Mouse (Mus musculus) spleen, postnatal 14 days (tissue): ENCODE results near the gene Slc7a11.

Experiments used
- DNase-seq, 2 experiments: peaks; one replicate each; pipeline ENCODE4 v3.0.0; 2021 to 2022; ENCODE audit warnings: low spot score in 2 of 2

The Slc7a11 gene

GRCm38 (mm10) chr3:50160756-50161155 lies 282.7 kb downstream of the Slc7a11 start:
- DNase-seq, result no peak

- DNase-seq, result no peak
These were observed 299.3 kb downstream of the Slc7a11 start for GRCm38 (mm10) chr3:50144144-50144543.

DNA sequence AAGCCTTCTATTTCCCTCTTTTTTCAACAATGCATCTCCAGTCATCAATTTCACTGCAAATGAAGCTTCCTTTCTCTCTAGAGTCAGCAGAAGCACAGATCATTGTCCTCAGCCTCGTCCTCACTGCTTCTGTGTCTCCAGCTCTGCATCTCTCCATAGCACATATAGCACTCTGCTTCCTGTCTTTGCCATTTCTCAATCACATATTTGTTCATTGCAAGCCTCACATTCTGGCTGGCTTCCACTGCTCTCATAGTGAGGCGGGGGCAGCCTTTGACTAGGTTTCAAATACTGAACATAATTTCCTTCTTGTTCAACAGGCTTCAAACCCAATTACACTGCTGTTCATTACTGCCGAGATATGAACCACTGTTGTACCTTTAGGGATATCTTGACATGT lies 305.1 kb downstream of the Slc7a11 start:
- DNase-seq, result no peak

GRCm38 (mm10) chr3:50132204-50132603 lies 311.2 kb downstream of the Slc7a11 start:
- DNase-seq, result no peak

DNA sequence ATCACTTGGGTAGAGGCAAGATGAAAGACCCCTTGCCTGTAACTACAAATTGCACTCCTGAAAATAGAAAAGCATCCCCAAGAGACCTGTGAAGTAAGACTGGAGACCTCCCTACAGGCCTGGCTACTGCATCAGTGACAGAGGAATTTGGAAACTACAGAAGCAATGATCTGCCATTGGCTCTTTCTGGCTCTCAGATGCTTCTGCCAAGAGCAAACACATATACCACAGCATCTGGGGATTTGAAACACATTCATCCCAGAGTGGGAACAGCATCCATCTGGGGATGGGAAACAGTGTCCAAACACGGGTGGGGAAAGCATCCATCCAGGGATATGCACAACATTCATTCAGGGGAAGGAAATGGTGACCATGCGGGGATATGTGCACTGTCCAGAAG lies 313.1 kb downstream of the Slc7a11 start:
- DNase-seq, result no peak

DNA sequence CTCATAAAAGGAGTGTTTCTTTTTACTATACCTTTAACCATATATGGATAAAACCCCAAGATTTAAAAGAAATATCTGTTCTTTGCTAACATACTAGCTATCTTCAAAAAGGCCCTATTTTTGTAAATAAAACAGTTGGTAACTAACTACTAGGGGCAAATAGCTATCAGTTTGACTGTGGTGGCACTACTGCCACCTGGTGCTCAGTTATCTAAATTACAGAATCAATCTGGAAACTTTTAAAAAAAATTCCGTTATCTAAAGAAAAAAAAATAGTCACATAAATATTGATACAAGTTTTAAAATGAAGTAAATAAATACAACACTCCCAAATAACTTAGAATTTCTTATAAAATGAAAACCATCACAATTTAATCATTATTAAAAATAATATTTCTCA lies 322.4 kb downstream of the Slc7a11 start:
- DNase-seq, result no peak

- DNase-seq, result no peak
These were observed 327.1 kb downstream of the Slc7a11 start for GRCm38 (mm10) chr3:50116266-50116665.

DNA sequence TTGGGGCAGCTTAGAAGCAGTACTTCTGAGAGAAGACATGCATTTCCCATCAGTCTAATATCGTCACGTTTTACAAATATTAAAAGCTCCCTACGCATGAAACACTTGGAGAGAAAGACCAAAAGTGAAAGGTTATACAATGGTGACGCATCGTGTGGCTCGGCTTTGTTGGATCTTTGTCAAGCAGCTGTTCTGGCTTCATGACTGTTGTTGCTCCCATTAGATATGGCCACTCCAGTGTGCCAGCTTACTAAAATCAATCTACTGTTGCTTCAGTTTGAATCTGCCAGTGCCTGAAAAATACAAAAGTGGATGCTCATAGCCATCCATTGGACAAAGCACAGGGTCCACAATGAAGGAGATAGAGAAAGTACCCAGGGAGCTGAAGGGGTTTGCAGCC lies 337.9 kb downstream of the Slc7a11 start:
- DNase-seq, result no peak

DNA sequence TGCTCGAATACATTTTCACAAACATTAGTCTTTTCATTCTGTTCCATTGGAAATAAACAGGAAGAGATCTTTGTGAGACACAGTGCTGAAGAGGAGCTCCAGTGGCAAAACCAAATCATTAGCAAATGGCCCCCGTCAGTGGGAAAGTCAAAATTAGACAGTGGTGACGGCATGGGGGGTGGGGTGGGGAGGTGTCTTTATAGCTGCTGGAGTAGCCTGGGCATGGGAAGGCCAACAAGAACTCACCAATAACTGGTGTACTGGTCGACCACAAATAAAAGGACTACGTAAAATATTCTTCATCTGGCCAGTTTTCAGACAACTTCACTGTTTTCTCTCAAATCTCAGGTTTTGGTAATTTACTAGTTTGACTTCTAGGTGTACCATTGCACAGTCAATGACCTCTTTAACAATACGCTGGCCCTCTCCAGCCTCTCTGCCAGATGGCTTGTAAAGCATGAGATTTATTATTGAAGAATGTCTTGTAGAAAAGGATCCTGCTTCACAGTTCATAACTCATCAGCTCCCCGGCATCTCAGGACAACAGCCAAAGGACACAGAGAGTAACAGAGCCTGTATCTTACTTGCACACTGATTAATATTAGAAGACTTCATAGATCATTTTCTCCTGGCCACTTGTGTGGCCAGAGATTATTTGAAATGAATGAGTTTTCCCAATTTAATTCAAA lies 348.9 kb downstream of the Slc7a11 start:
- DNase-seq, result no peak

- no peak for DNase-seq
These were observed 366.4 kb downstream of the Slc7a11 start for GRCm38 (mm10) chr3:50076979-50077378.

DNA sequence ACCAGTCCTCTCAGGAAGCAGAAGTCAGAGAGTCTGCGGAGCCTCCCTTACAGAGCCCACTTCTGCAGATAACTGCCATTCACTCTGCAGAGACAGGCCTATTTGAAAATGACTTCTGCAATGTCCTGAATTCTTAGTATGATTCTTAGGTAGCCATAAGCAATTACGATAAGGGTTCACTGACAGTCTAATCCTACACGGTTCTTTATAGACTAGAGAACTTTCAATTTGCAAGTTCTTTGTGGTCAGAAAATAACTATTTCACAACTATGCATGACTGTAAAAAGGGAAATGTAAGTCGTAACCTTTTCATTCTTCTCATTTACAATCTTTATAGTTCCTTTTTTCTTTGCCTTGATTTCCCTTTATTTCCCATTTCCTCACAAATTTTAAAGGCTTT lies 380.0 kb downstream of the Slc7a11 start:
- DNase-seq, result no peak

DNA sequence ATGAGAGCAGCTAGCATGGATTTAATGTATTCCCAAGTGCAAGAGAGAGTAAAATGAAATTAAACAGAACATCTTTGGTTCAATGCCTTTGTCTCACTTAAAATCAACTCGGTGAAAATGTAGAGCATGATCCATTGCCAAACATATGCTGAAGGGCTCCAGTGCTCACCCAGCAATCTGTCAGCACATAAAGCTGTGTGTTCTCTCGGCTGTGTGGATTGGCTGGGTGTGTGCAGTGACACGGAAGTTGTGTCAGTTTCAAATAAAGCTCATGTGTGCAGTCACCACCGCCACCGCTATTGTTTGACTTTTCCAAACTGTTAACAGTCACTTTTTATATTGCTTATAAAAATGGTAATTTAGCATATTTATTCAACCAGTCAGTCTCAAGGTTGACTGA lies 398.7 kb downstream of the Slc7a11 start:
- no peak for DNase-seq

GRCm38 (mm10) chr3:50044160-50044559 lies 399.3 kb downstream of the Slc7a11 start:
- DNase-seq, result no peak

DNA sequence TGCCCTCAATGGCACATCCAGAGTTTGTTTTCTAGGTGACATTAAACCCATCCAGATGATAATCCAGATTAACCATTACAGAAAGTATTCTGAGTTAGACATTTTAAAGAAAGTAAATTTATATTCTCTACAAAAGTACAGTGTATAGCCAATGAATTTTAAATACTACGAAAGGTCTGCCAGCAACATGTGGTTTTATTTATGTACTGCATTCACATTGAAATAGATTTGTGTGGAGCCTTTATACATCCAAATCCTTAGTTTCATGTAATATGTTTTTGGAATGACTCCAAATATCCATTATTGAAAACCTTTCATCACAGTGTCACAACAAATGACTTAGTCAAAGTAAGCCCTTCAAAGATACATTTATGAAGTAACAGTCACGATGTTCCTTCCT lies 402.3 kb downstream of the Slc7a11 start:
- DNase-seq, result no peak

- DNase-seq, result no peak
These were observed 407.4 kb downstream of the Slc7a11 start for GRCm38 (mm10) chr3:50035875-50036528.

DNA sequence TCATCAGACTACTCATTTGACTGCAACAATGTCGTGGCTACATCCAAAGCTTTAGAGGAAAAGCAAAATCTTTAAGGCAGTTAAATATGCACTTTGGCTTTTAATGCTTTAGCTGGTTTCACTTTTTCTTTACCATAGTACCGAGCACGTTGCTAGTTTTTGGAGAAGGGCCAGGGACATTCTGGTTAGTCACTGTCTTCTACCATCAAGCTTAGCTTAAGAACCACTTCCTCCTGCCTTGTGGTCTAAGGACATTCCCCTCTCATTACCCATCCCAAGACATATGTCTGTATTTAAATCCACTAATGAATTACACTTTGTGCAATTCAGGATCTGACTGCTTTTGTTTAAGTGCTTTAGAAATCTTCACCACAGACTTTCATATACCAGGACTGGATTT lies 410.1 kb downstream of the Slc7a11 start:
- DNase-seq, result no peak

GRCm38 (mm10) chr3:50026039-50026438 lies 417.4 kb downstream of the Slc7a11 start:
- no peak for DNase-seq

DNA sequence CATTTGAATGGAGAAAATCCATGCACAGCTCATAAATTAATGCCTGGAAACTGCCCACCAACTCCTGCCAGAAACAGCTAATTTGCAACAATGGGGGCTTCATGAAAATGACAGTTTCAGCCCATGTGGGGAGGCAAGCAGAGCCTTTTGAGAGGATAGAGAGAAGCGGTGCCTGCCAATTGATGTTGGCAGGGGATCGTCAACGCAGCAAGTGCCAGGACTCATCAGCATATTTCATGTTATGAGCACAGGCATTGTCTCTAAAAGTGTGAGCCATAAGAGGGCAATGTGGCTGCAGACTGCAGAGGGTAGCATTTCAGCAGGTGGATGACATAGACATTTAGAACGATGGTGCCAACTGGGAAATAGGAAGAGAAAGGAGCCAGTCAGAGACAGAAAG lies 429.0 kb downstream of the Slc7a11 start:
- no peak for DNase-seq

- DNase-seq, result no peak
These were observed 431.4 kb downstream of the Slc7a11 start for GRCm38 (mm10) chr3:50012012-50012411.

DNA sequence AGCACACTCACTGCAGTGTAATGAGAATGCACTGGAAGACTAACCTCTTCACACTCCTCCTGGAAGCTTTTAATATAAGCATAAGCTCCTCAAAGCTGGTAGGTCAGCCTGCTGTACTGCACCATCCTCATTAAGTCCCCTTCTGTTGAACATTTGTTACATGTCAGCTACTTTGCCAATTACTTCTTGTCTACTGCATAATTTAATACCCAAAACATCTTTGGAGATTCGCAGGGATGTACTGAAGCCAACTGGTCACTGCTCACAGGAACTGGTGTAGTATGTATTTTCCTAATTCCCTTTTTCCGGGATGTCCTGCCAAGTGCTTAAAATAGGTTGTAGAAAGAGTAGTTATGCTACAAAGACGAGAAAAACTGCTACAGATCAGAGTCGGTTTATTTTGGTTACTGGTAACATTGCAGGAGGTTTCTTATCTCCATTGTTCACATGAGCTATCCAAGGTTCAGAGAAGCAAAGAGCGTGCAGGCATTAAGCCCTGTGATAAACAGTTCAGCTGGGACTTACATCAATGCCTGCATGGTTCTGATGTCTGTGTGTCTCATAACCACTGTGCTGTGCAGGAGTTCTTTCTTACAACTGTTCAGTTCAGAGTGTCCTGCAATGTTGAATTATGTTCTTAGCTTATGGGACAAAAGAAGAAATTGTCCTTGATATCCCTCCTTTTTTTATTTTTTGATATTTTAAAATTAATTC lies 439.3 kb downstream of the Slc7a11 start:
- no peak for DNase-seq

DNA sequence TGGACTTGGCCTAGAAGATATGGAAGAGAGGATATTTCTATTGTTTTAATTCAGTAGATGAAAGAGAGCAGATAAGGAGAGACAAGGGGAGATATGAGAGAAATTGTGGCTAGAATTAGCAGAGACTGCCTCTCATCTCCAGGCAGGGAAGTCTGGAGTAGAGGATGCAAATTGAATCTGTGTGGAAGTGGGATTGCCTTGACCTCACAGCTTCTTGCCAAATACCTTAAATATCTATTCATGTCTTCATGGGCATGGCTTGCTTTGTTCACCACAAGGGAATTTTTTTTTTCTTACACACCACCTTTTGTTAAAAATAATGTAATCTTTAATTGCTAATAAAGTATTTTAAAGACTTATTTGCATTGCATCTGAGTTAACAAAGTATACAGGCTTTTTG lies 441.3 kb downstream of the Slc7a11 start:
- DNase-seq, result no peak

- no peak for DNase-seq
These were observed 441.8 kb downstream of the Slc7a11 start for GRCm38 (mm10) chr3:50001635-50002034.

DNA sequence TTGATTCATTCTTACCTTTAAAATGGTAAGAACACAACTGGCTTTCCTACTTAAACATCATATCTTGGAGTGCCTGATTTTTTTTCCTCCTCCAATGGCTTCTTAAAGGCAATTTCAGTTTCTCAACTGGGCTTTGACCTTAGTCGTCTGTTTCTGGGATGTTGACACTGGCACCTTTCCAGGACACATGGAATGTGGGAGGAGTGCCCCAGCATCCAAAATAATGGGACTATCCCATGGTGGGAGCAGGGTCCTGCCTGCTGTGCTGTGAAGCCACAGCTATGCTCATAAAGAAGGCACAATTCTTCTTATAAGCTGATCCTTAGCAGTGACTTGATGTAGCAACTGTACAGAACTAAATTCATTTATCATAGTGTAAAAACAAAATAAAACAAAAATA lies 450.5 kb downstream of the Slc7a11 start:
- DNase-seq, result no peak
